Mouse (Mus musculus) c-Kit-negative CD71-positive TER-119-positive erythroid progenitor cells, embryonic 14.5 days (primary cell): ENCODE measurements around the gene Rps27a.
"Not testable (repeated sequence)": the region's sequence is repeated elsewhere in the genome, so short reads cannot be mapped to it uniquely, and the experiment has no call there.

ENCODE experiments used
- DNase-seq: peaks from one replicate; pipeline ENCODE4 v3.0.0-alpha.2; 2013; ENCODE audit warnings: low read depth, low spot score

The Rps27a gene

DNA sequence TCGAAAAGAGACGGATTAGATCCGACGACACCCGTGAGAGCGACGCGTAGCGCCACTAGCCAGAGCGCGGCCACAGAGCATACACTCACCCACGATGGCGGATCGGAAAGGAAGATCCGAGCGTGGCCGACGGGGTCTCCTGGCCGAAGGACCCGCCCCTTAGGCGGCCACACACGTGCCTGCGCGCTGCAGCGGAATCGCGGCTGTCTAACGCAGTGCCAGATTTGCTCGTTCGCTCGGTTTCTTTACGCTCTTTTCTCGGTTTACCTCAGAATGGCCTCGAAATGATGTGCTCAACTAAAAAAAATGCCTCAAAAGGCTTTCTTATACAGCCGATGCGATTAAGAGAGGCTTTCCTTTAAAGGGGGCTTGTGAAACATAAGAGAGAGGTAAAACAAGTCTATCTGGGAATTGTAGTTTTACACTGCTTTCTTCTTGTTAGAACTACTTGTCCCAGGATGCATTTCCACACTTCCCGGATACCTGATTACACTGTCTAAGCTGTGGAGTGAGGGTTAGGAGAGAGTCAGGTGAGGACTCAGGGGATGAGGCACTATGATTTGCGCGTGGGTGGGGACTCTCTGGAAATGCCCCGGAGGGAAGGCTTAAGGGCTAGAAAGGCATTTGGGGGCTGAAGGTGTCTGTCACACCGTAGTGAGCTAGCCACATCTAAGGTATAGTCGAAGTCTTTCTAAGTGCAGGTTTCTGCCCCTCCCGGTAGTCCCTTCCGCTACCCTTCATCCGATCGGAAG, at the start of gene Rps27a, which contains the start of gene Clhc1:
Rps27a (minus strand) TSS at position 358 of the 752 bp plus-strand sequence.
Clhc1 (plus strand) TSS at position 199 of the 752 bp plus-strand sequence.
- DNase-seq: peak; percentile 84

- no peak for DNase-seq
Observed at GRCm38 (mm10) chr11:29597159-29597558, 49.2 kb upstream of the Rps27a start.

GRCm38 (mm10) chr11:29595217-29595616, 47.3 kb upstream of the Rps27a start:
- DNase-seq: no peak

DNA sequence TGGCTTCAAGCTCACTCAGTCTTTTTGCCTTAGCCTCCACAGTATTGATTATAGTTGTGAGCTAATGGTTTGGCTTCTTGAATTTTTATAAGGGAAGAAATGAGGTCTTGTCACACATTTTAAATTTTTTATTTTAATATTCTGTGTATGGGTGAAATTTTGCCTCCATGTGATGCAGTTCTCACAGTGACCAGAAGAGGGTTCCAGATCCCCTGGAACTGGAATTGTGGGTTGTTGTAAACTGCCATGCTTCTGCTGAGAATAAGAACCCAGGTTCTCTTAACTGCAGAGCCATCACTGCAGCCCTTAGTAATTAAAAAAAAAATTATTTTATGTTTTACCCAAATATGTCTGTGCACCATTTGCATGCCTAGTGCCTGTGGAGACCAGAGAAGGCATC, 31.7 kb upstream of the Rps27a start:
- DNase-seq: no peak

DNA sequence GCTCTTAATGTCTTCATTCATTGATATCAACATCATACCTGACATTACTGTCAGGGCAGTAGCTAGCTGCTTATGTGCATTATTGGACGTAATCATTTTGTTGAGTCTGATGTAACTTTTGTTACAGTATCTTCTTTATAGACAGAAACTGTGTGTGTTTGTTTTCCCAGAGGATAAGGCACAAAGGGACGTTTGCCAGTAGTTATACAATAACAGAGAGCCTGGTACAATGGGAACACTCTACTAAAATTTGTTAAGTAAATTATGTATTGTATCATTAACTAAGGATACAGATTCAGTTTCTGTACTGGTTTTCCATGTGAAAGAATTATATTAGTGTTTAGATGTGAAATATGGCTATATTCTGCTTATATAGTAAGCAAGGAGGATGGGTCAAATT, 24.7 kb upstream of the Rps27a start:
- DNase-seq: no peak

DNA sequence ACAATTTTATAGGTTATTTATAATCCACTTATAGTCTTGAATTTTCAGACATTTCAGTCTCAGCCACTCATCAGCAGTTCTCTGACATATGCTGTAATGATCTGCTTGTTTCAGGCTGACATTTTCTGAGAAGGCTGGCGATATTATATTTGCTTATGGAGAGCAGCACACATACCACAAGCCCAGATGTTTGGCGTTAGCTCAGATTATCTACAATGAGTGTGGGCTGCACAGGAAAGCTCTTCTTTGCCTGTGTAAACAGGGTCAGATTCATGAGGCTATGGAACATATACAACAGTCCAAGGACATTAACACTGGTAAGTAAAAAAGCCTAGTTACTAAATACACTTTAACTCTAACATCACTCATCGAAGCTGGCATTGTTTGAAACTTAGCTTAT, 23.6 kb upstream of the Rps27a start:
- DNase-seq: no peak

- DNase-seq: no peak
Observed at GRCm38 (mm10) chr11:29563406-29563805, 15.5 kb upstream of the Rps27a start.

- no peak for DNase-seq
Observed at GRCm38 (mm10) chr11:29560990-29561389, 13.1 kb upstream of the Rps27a start.

GRCm38 (mm10) chr11:29560452-29560851, 12.5 kb upstream of the Rps27a start:
- no peak for DNase-seq

GRCm38 (mm10) chr11:29549425-29549778, 1.5 kb upstream of the Rps27a start:
- no peak for DNase-seq

- DNase-seq: no peak
Observed at GRCm38 (mm10) chr11:29548504-29549424, 855 bp upstream of the Rps27a start.

DNA sequence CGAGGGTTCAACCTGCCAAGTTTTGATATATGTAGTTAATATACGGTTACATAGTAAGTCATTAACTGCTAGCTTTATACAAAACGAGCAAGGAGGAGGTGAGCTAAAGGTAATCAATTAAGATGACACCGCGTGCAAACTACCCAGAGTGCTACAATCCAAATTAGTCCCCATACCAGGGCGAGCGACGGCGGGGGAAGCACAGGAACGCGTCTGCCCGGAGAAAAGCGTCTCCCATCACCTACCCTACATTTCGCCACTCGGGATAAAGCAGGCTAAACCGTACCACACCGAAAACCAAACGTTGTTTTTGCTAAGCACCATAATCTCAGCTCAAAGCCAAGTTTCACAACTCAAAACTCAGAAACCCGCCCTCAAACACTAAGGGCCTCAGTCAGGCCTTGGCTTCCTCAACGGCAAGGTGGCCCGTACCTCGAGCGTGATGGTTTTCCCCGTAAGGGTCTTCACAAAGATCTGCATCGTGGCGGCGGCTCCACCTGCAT, 609 bp downstream of the Rps27a start:
- DNase-seq: no peak

- no peak for DNase-seq
Observed at GRCm38 (mm10) chr11:29546762-29547161, 1.1 kb downstream of the Rps27a start.

DNA sequence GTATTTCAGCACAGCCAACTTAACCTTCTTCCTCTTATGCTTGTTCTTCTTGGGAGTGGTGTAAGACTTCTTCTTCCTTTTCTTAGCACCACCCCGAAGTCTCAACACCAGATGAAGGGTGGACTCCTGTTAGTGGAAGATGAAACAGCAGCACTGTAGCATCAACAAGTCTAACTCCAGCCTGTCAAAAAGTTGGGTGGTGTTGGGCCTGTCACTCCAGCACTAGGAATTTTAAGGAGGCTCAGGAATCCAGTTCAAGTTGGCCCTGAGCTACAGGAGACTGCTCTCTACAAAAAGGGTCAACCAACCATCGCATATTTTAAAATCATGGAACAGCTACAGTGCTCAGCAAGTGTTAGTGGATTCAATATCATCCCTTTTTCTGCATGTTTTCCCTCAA, 1.6 kb downstream of the Rps27a start:
- not testable (repeated sequence) for DNase-seq

DNA sequence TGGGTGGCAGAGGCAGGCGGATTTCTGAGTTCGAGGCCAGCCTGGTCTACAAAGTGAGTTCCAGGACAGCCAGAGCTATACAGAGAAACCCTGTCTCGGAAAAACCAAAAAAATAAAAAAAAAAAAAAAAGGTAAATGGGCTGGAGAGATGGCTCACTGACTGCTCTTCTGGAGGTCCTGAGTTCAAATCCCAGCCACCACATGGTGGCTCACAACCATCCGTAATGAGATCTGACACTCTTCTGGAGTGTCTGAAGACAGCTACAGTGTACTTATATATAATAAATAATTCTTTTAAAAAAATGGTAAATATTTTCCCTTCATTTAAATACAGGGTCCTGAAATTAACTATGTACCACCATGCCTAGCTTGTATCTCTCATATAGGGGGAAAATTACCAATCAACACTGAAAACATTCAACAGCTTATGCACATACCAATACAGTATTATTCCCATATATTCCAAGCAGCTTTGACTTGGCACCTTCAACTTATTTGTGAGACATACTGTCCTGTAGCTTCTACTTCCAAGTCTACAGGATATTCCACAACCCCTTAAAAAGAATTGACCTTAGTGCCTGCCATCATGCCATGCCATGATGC, 2.7 kb downstream of the Rps27a start:
- not testable (repeated sequence) for DNase-seq

- no peak for DNase-seq
Observed at GRCm38 (mm10) chr11:29544225-29544945, 3.5 kb downstream of the Rps27a start.

DNA sequence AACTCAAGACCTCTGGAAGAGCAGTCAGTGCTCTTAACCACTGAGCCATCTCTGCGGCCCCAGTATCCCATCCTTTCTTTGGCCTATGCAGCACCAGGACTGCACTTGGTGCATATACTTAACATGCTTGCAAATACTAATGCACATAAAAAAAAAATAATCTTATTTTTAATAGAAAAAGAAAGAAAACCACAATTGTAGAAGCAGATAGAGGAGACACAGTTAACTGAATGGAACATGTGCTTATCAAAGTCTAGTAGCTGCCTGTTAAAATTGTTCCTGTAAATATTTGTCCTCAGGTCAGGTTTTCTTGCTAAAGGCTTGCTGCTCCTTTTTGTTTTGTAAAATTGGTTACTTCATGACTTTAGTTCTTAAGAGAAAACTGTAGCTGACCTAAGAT, 9.7 kb downstream of the Rps27a start:
- DNase-seq: no peak

DNA sequence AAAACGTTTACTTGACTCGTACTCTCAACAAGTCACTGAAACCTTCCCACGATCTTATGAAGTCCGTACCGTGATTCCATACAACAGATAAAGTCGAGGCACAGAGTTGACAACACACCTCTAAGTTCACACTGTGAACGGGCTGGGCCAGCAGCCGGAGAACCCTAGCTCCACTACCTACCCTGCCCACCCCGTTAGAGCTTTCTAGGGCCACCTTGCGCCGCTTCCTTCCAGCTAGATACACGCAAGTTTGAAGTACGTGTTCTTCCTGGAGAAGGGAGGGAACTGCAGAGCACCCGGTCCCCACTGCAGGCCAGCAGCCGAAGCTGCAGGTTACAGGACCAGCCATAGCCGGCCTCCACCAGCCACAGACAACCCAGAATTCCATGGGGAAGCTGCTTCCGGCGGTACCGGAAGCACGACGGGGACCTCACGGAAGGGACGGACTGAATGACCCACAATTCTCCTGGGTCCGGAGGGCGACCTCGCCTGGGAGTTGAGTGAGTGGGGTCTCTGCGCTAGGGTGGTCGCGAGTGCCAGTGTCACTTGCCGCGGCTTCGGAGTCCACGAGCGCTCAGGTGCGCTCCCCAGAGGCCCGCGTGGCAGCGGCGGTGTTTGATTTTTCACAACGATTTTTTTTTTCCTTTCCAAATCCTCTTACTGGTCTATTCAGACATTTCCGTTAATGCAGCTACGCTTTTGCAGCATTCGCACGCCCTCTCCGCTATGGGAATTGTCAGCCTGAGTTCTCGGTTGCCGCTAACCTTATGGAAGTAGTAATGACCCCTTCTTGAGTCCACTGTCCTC, 21.7 kb downstream of the Rps27a start, which contains the start of gene Mtif2:
Mtif2 (plus strand) TSS at position 421 of the 807 bp plus-strand sequence.
- DNase-seq: peak; percentile 63

DNA sequence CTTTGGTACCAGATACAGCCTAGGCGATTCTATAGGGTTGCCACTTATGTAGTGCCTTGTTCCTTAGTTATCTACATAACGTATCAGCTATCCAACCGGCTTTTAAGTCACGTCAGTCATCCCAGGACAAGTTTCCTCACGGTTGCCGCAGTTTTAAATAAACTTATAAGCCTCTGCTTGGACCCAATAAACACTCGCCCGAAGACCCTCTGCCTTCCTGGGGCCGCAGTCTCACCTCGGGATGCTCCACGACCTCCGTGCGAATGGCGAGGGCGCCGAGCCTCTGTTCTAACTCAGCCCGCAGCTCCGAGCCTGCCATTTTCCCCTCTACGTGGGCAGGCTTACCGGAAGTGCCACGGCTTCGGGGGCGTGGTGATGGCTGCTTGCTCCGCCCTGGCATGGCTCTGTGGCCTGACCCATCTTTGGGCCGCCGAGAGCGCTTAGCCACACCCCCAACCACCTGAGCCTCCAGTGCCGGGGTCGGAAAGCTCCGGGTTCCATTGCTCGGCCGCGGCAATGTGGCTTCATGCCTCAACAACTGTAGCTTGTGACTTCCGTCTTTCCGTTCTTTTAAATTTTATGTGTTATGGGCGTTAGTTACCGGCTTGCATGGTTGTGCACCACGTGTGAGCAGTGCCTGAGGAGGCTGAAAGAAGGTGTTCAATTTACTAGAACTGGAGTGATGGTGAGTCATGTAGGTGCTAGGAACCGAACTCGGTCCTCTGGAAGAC, 33.1 kb downstream of the Rps27a start, which contains the start of gene Prorsd1:
Prorsd1 (minus strand) TSS at position 352 of the 731 bp plus-strand sequence.
- peak; percentile 90 for DNase-seq

GRCm38 (mm10) chr11:29514325-29514681, 33.6 kb downstream of the Rps27a start:
- DNase-seq: no peak
